Mouse (Mus musculus) T-helper 17 cell (primary cell): ENCODE results near the gene Stxbp3.
"Not testable (repeated sequence)": the region's sequence is repeated elsewhere in the genome, so short reads cannot be mapped to it uniquely, and the experiment has no call there.

Experiments used
- in situ Hi-C, 2 experiments: fragments of 300-600 bp; cut with MboI, MseI; formaldehyde crosslinking; loops; 1 replicate in 1 of 2; 2 replicates in 1 of 2; pipeline ENCODE4 v1.15.1; 2025; ENCODE audit warnings: high pct_unique_total_duplicates in 2 of 2

Gene Stxbp3

DNA sequence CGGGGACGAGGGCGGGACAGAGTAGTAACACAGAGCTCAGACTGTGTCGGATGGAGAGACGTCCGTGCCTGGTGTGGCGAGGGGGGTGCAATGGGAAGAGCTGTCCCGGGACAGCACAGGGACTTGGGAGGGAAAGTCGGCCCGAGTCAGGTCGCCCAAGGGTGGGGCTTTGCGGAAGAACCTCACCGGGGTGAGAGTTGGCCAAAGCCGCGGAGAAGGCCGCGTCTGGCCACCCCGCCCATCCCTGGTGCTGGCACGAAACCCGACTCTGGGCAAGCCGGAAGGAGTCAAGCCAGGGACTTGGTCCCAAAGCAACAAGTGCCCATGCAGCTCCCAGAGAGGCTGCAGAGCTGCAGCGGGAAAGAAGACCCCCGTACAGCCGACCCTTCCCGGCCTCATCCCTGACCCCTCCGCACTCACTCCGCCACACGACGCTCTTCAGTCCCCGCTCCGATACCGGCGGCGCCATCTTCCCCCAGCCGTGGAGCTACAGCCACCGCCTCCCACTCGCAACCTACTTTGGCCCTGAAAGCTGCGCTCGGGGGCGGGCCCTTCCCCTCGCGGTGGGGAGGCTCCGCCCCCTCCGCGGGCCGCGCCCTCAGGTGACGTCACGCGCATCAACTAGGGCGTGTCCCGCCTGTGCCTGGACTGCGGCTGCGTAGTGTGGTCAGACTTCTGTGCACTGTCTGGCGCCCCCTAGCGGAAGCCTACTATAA, at the start of gene Stxbp3:
Stxbp3 (minus strand) TSS at position 527 of the 716 bp plus-strand sequence.
- in situ Hi-C loops: loop anchor here in 1 of 2 experiments (5.0 kb wide), 1 partner anchor 63 kb away; no protein-coding TSS in a partner anchor

DNA sequence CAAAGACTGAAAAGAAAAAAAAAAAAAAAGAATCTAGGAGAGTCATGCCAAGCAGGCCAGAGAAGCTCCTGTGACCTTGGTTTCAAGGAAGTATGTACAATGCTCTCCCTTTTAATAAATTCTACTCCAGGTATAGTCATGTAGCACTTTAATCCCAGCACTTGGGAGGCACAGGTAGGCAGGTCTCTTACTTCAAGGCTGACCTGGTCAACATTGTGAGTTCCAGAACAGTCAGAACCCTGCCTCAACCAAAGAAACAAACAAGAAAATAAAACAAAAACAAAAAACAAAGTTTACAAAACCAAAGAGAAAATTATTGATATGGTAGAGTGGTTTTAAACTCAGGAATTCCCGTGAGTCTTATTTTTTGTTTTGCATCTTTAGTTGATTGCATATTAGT, 49.6 kb upstream of the Stxbp3 start, which contains the start of gene Fndc7:
Fndc7 (minus strand) TSS at position 101 of the 400 bp plus-strand sequence.
- in situ Hi-C loops: no loop called here

DNA sequence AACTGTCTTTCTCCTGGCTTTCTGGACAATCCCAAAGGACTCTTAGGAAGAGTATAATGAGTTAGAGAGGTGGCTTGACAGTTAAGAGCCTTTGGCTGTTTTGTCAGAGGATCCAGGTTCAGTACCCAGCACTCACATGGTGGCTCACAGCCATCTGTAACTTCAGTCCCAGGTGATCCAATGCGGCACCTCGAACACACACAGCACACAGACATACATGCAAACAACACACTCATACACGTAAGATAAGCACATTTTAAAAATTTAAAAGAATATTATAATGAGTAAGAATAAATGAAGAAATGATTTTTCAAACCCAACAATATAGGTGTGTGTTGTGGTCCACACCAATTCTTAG, 47.3 kb upstream of the Stxbp3 start:
- in situ Hi-C loops: no loop called here

DNA sequence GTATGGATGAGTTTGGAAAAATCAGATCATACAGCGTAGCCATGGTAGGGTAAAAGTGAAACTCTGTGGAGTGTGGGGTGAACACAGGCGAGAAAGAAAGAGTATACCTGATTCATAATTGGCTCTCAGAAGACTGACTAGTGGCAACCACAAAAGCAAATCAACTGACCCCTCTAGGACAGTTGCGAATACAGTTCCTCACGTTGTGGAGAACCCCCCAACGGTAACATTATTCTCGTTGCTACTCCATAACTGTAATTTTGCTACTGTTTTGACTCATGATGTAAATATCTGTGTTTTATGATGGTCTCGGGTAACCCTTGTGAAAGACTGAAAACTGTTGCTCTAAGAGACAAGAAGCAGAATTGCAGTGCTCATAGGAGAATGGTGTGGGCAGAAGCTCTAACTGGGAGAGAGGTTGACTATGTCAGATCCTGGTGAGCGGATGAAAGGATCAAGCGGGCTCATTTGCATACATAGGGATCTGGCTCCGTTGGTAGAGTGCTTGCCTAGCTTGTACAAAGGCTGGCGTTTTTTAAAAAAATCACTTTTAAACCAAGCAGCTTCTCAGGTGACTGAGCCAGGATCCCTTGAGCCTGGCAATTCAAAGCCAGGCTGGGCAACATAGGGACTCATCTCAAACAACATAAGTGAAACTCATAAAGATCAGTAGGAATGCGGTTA, 46.8 kb upstream of the Stxbp3 start:
- in situ Hi-C loops: no loop called here

DNA sequence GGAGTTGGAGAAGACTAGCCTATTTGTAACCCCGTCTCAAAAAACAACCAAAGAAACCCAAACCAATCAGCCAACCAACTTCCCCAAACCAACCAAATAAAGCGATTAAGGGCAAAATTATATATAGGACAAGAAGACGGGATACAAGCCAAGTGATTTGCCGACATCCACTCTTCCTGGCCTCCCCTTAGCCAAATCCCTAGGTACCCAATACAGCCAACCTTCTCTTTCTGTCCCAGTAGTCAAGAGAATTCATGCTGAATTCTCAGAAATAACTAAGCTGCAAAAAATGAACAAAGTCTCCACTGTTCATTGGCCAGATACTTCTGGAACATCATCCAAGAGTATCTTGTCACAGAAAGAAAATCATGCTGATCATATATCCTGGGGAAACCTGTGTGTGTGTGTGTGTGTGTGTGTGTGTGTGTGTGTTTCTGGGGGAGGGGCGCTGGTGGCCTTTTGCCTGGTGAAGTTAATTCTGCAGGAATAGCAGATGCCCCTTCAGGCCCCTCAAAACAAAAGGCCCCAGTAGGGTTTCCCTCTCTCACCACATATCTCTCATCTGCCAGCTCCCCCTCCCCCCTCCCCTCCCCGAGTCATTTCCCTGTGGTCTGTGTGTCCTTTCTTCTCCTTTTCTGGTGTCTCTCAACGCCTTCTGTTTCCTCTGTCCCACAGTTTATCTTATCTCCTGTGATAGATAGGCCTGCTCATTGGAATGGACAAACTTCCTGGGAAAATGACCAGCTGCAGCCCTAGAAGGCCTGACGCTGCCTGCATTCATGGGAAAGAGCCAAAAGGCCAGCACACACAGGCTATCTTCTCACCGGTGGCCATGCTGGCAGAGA, 45.6 kb upstream of the Stxbp3 start:
- in situ Hi-C loops: no loop called here

DNA sequence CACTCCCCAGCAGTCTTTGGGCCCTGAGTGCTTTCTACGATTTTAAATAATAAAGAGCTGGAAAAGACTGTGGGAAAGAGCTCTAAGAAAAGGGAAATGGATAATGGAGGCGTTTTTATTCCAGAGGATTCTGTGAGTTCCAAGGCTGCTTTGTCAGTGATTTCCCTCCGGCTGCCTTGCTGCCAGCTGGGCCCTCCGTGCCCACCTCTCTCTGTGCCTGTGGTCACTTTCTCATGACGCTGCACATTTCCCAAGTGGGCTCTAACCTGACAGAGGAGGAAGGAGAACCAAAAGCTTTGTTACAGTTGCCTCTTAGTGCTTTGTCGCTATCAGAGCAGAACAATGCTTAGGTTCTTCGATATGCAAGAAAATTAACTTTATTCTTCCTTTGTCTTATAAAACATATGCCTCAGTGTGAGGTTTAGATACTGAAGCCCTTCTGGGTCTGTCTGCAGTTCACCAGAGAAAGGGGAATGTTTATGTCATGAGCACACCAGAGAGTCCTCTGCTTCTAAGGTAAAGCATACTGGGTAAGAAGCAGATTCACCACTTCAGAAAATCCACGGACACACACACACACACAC, 44.5 kb upstream of the Stxbp3 start:
- in situ Hi-C loops: no loop called here

DNA sequence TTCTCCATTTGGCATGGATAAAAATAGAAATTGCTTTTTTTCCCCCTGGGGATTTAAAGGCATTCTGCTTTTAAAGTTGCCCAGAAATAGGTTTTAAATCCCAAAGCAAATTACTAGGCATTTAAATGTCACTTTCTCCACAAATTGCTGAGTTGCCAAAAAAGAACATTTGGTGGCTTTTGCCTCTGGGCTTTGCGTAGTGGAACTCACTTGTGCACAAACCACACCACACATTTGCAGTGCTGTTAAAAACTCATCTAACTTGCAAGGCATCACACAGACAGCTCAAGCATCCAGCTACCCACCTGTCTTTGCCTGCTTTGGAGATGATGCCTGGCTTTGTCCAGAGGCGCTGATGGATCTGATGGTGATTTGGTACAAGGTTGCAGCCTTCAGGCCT, 42.7 kb upstream of the Stxbp3 start:
- in situ Hi-C loops: no loop called here

DNA sequence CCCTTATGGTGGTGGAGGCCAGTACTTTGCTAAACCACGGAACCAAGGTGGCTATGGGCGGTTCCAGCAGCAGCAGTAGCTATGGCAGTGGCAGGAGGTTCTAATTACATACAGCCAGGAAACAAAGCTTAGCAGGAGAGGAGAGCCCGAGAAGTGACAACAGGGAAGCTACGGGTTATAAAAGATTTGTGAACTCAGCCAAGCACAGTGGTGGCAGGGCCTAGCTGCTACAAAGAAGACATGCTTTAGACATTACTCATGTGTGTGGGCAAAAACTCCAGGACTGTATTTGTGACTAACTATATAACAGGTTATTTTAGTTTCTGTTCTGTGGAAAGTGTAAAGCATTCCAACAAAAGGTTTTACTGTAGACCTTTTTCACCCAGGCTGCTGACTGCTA, 41.5 kb upstream of the Stxbp3 start:
- in situ Hi-C loops: not testable (repeated sequence)

DNA sequence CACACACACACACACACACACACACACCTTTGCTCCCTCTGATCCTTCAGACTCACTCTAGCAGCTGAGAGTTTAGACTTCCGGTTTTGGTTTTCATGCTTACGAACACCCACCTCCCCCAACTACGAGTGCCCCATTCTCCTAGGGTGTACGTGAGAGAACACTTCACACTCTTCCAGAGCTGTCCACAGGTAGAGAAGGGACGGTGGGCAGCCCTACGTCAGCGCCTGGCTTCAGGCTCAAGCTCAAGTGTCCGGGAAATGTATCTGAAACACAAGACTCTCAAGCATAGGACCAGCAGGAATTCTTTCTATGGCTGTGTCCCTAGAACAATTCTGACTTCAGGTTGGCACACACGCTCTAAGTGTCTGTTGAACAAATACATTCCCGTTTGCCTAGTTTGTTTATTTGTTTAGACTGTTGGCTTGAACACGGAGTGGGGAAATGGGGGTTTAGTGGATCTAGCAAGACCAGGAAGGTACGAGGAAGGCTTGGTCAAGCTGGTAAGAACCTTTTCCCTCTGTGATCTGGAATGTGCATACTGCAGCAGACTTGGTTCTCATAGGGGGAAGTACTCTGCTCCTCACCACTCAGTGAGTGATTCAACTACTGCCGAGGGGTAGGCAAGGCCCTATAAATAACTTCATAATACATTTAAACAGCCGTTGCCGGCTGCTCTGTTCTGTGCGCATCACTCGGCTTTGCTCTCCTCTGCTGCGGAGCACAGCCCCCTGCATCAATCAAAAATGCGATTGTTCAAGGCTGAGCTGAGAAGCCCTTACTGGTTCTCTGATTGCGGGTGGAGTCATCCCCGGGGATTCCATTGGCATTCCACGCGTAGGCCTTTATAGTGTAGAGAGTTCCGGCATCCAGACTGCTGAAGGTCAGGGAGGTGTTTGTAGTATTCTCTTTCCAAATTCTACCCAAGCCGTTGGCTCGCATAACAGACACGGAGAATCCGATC, 40.5 kb upstream of the Stxbp3 start:
- in situ Hi-C loops: no loop called here

DNA sequence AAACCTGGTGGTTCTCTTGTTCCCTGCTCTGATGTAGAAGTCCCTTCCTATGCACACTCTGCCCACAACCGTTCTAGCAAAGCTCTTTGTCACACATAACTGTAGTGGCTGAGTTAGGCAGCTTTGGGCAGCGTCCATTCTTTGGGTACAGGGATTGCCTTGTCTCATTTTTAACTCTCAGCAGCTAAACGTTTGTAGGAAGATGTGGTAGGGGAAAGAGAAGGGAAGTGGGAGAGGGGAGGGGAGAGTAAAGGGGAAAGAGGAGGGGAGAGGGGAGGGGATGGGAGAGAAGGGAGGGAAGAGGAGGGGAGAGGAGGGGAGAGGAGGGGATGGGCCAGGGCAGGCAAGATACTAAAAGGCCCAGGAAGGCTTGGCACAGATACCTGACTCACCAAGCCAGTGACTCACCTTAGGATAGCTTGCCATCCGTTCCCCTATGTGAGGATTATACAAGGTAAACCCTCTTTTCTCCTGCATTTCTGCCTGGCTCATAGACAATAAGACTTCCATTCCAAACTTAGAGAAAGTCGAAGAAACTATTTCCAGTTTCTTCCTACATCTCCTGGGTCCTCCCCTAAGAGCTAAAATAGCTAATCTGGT, 39.6 kb upstream of the Stxbp3 start:
- in situ Hi-C loops: no loop called here

DNA sequence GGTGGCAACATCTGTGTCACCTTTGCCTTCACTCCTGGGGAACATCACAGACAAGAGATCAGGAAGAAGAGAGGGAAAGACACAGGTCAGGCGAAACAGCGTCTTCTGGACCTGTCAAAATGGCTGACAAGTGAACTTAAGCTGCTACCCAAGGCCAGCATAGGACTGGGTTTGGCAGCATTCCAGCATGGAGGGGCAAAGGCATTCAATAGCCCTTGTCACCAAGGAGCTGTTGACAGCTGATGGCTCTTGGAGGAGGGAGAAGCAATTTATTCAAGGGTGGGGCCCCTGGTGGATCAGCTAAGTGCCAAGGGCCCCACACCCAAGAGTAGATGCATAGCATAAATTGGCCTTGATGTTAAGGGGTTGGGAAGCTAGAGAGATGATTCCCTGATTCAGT, 38.8 kb upstream of the Stxbp3 start:
- in situ Hi-C loops: no loop called here

DNA sequence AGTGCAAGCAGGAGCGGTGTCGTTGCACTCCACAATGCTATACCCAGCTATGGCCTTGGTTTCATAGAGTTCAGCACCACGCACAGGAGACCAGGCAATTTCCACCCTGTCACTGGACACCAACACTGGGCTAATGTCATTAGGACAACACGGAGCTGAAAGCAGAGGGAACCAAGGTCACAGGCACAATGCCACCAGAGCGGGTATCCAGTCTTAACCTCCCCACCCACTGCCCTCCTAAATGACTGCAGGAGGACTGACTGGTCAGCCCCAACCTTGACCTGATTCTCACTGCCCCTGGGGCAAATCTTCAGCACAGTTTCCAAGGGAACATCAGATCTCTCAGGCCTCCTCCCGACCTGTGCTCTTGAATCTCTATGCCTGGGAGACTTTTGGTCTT, 30.3 kb upstream of the Stxbp3 start:
- in situ Hi-C loops: no loop called here

DNA sequence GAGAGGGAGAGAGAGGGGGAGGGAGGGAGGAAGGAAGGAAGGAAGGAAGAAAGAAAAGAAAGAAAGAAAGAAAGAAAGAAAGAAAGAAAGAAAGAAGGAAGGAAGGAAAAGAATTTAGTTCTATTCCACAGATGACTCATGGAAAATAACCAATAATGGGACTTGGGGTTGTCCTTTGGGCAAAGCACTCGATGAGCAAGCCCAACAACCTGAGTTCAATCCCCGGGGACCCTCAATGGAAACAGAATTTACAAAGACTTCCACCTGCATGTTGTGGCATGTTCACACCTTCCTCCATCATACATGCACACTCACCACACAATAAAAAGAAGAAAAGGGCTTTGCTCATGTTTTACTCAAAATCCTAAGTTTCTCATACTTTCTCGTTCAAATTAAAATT, 27.1 kb upstream of the Stxbp3 start:
- in situ Hi-C loops: loop anchor here in 1 of 2 experiments (10.0 kb wide), 1 partner anchor 1367 kb away; no protein-coding TSS in a partner anchor

DNA sequence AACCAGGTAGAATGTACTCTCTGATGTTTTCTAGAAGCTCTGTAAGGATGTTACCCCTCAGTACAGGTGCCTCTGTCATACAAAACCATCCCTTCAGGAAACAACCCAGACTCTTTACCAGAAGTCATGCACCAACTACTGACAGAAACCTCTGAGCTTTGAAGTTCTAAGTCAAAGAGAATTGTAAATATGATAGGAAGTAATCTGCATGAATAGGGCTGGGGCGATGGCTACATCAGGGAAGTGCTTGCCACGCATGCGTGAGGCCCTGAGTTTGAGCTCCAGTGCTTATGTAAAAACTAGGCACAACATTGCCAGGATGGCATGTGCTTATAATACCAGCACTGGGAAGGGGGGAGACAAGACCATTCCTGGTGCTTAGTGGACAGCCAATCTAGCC, 25.4 kb upstream of the Stxbp3 start:
- in situ Hi-C loops: loop anchor here in 1 of 2 experiments (10.0 kb wide), 1 partner anchor 1369 kb away; no protein-coding TSS in a partner anchor

DNA sequence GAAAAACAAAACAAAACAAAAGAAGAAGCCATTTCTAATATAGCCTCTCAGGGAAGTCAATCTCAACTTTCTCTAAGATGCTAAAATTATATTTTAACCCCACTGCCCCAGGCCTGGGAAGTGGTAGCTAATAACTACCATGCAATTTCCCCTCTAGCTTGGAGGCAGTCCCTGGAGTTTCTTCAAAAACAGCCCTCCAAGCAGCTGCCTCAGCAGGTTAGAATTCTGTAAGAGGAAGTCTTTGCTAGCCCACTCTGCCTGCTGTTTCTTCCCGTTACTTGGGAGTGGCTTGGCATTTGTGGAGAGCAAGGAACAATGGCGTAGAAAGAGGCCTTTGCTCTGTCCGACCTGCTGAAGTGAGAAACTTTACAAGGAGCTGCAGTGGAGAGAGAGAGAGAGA, 24.8 kb upstream of the Stxbp3 start:
- in situ Hi-C loops: loop anchor here in 1 of 2 experiments (10.0 kb wide), 1 partner anchor 1370 kb away; no protein-coding TSS in a partner anchor

DNA sequence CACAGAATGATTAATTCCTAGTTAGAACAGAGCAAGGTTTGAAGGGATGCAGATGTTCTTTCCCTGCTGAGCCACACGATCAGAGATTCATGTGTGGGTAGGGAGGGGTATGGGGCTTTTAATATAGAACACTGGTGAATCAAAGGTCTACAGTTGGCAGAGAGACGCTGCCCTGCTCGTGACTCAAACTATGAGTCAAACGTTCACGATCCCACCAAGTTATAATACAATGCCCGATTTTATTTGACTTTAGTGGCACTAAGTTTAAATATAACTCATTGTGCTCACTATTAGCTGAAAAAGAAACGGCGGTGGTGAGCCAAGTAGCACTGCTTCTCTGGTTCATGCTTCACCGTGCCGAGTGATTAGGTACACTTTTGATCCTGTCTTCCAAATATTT, 22.8 kb upstream of the Stxbp3 start:
- in situ Hi-C loops: loop anchor here in 1 of 2 experiments (10.0 kb wide), 1 partner anchor 1372 kb away; no protein-coding TSS in a partner anchor

DNA sequence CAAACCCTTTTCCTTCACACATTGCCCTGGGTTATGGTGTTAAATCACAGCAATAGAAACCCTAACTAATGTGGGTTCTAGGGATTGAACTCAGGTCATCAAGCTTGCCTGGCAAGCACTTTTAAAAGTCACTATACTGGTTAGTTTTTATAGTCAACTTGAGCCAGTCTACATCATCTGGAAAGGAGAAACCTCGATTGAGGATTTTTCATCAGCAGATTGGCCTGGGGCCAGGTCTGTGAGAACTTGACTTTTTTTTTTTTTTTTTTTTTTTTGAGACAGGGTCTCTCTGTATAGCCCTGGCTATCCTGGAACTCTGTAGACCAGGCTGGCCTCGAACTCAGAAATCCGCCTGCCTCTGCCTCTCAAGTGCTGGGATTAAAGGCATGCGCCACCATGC, 22.0 kb upstream of the Stxbp3 start:
- in situ Hi-C loops: loop anchor here in 1 of 2 experiments (10.0 kb wide), 1 partner anchor 1373 kb away; no protein-coding TSS in a partner anchor

DNA sequence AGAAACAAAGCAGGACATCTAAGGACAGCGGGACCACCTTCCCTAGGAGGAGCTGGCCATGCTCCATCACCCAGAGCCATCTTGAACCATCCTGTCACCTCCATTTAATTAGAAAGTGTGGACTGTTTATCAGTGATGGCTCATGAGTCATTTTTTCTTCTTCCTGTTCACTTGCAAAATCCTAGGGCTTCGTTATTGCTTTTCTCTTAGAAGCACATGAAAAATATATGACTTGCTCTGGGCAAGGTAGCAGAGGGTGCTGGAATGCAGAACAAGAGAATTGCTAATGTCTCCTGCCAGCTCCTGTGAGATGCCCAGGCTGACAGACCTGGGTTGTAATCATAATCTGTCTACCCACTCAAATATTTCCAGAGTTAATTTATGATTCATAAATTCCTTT, 20.5 kb upstream of the Stxbp3 start:
- in situ Hi-C loops: loop anchor here in 1 of 2 experiments (10.0 kb wide), 1 partner anchor 1374 kb away; no protein-coding TSS in a partner anchor

DNA sequence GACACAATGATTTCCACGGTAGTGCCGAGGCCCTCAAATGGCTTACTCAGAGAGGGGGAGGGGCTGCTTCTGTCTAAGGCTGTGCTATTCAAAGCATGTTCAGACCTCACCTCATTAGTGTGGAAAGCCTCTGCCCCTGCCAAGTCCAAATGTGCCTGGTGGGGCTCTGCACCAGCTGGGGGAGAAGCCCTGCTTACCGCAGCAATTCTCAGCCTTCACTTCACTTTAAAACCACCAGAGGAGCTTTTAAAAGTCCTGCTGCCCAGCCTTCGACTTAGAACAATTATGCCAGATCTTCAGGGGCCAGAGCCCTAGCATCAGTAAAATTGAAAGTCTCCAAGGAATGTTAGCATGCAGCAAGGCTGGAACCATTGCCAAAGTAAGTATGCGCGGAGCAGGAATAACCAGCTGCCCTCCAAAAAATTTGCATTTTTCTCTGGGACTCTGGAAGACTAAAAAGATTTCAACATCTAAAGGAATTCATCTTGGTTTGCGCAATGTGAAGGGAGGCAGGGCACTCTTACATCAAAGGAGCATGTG, 18.0 kb upstream of the Stxbp3 start:
- in situ Hi-C loops: no loop called here

DNA sequence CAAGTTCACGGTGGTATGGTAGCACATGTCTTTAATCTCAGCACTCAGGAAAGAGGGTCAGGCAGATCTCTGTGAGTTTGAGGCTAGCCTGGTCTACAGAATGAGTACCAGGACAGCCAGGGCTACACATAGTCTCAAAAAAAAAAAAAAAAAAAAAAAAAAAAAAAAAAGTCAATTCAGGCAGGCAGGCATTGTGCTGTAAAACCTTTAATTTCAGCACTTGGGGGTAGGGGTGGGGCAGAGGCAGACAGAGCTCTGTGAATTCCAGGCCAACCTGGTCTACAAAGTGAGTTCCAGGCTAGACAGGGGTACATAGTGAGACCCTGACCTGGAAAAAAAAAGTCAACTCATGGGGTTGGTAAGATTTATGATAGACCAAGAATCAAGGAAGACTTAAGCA, 17.4 kb upstream of the Stxbp3 start:
- in situ Hi-C loops: no loop called here
